Mouse (Mus musculus) heart, postnatal 10 days (tissue): ENCODE data around the gene Olfr955. TPM values are rescaled to one million over a fixed set of nuclear protein-coding genes. Genes with fewer than 3 reads are reported as not detected.
A peak's percentile ranks its signal among the peaks of the same experiment; 100 is the strongest.

Experiments
- DNase-seq, 2 experiments: peaks; one replicate each; pipeline ENCODE4 v3.0.0; 2021
- intact Hi-C: fragments of 180-260 bp; cut with DNase I; formaldehyde crosslinking; loops from one replicate; pipeline ENCODE4 v1.15.1; 2025
- total RNA-seq, 2 experiments: library from RNA; stranded (reverse); gene quantifications; 2 replicates each; pipeline ENCODE4 v1.2.3; 2021

Olfr955 gene
- total RNA-seq, result not detected

GRCm38 (mm10) chr9:39471844-39472243 lies at the start of gene Olfr955:
Olfr955 (minus strand) TSS chr9:39471944.
- intact Hi-C loops, result loop anchor here (2.0 kb wide), 1 partner anchor 41 kb away; no protein-coding TSS in a partner anchor
- DNase-seq, result no peak

- no peak for DNase-seq
- intact Hi-C loops, result no loop called here
Measured at GRCm38 (mm10) chr9:39518595-39518994, 46.9 kb upstream of the Olfr955 start.

- intact Hi-C loops, result no loop called here
- no peak for DNase-seq
Measured at GRCm38 (mm10) chr9:39515531-39515930, 43.8 kb upstream of the Olfr955 start, which contains the start of gene Olfr957. Olfr957 (minus strand) TSS chr9:39515809.

GRCm38 (mm10) chr9:39509412-39509811 lies 37.7 kb upstream of the Olfr955 start:
- no peak for DNase-seq
- intact Hi-C loops, result loop anchor here (1.0 kb wide), 1 partner anchor 103 kb away; no protein-coding TSS in a partner anchor

GRCm38 (mm10) chr9:39508998-39509397 lies 37.3 kb upstream of the Olfr955 start:
- peak; percentile 46 to 64 for DNase-seq
- intact Hi-C loops, result loop anchor here (1.0 kb wide), 1 partner anchor 103 kb away; no protein-coding TSS in a partner anchor

GRCm38 (mm10) chr9:39493895-39494294 lies 22.2 kb upstream of the Olfr955 start, which contains the start of gene Olfr44:
Olfr44 (minus strand) TSS chr9:39493995.
- DNase-seq, result no peak
- intact Hi-C loops, result no loop called here

GRCm38 (mm10) chr9:39456401-39456800 lies 15.3 kb downstream of the Olfr955 start, which contains the start of gene Olfr954:
Olfr954 (plus strand) TSS chr9:39456701.
- intact Hi-C loops, result no loop called here
- no peak for DNase-seq

- no peak for DNase-seq
- intact Hi-C loops, result no loop called here
Measured at GRCm38 (mm10) chr9:39427048-39427447, 44.7 kb downstream of the Olfr955 start, which contains the start of gene Olfr952. Olfr952 (minus strand) TSS chr9:39427148.

Other genes with a start within 250 kb of the Olfr955 start
- not detected for gene Olfr1537, start 221.9 kb downstream of the Olfr955 start, total RNA-seq
- not detected for gene Olfr945, start 195.1 kb downstream of the Olfr955 start, total RNA-seq
- gene Olfr948, start 145.9 kb downstream of the Olfr955 start, total RNA-seq, result not detected
- gene Olfr951, start 84.5 kb downstream of the Olfr955 start, total RNA-seq, result not detected
- gene Olfr952, start 44.8 kb downstream of the Olfr955 start, total RNA-seq, result not detected
- gene Olfr954, start 15.2 kb downstream of the Olfr955 start, total RNA-seq, result not detected
- gene Olfr44, start 22.1 kb upstream of the Olfr955 start, total RNA-seq, result not detected
- not detected for gene Olfr957, start 43.9 kb upstream of the Olfr955 start, total RNA-seq
- not detected for gene Olfr958, start 82.1 kb upstream of the Olfr955 start, total RNA-seq
- not detected for gene Olfr959, start 103.6 kb upstream of the Olfr955 start, total RNA-seq
- 1 to 10 TPM; 2.3 to 3.8 TPM for gene AW551984, start 132.5 kb upstream of the Olfr955 start, total RNA-seq
- not detected for gene Olfr148, start 138.7 kb upstream of the Olfr955 start, total RNA-seq
- not detected for gene Olfr960, start 149.4 kb upstream of the Olfr955 start, total RNA-seq
- not detected for gene Olfr961, start 173.1 kb upstream of the Olfr955 start, total RNA-seq
- gene Olfr963, start 195.3 kb upstream of the Olfr955 start, total RNA-seq, result not detected
- gene Olfr149, start 235.2 kb upstream of the Olfr955 start, total RNA-seq, result not detected
- gene Olfr965, start 239.4 kb upstream of the Olfr955 start, total RNA-seq, result not detected